Mouse (Mus musculus): ENCODE results near the gene Clmp. TPM values are rescaled to one million over a fixed set of nuclear protein-coding genes. Genes with fewer than 3 reads are reported as not detected.
"Not testable (repeated sequence)": the region's sequence is repeated elsewhere in the genome, so short reads cannot be mapped to it uniquely, and the experiment has no call there.

The Clmp gene
- total RNA-seq, 2 experiments from 2014 or later, result 1.3 TPM; not detected in 1

DNA sequence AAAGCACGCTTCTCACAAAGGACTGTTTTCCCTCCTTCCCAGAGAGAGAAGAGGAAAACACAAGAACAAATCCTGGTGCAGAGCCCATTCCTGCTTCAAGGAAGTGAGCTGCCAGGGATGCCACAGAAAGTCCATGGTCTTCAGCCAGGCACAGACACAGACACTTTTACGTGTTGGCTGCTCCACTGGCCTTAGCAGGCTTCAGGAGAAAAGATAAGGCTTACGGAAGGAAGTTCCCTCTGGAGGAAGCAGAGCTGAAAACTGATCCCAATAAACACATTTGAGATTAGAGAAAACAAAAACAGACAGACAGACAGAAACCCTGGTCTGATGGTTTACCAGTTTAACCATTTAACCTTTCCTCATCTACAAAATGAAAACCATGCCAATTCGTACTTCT is 110.3 kb downstream of the Clmp start:
- ATAC-seq (replicated peaks; ENCODE audit: low FRiP score, poor library complexity, severe bottlenecking), result no peak

DNA sequence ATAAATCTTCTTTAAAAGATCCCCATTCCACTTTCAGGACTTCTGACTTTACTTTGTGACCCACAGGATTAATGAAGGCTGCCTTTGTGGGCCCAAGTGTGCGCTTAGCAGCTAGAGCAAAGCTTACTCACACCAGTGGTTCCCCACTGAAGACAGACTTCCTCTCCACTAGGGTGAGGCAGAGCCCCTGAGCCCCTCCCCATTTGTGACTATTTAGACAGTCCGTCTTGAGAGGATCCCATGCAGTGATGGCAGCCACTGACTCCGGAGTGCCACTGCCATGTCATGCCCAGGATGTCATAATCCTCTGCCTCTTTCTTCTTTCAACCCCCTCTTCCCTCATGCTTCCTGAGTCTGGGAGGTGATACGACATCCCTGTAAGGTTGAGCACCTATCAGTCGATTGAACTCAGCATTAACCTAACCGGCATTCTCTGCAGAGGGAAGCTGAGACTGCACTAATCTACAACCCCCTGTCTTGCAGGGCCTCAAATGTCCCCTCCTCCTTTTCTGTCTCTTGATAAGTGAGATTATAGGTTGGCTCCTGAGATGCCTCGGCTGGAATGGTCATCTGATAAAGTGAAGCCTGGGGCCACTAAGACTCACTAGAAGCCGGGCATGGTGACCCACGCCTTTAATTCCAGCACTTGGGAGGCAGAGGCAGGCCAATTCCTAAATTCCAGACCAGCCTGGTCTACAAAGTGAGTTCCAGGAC is 112.6 kb downstream of the Clmp start:
- ATAC-seq (replicated peaks; ENCODE audit: low FRiP score, poor library complexity, severe bottlenecking), result no peak

DNA sequence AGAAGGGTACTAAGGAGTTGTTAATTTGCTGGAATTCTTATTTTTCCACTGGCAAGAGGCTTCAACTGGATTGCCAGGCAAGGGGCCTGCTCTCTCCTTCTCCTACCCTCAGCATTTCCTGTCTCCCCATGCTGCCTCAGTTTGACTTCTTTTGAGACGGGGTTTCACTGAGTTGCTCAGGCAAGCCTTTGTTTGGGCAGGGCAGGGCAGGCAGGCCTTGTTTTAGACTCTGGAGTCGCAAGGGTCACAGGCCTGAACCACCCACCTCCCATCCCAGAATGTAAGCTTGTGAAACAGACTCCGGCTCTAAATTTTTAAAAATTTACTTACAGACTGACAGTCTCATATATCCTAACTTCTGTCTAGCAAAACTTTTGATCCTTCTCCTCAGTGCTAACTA is 113.3 kb downstream of the Clmp start:
- no peak for ATAC-seq (replicated peaks; ENCODE audit: low FRiP score, poor library complexity, severe bottlenecking)

DNA sequence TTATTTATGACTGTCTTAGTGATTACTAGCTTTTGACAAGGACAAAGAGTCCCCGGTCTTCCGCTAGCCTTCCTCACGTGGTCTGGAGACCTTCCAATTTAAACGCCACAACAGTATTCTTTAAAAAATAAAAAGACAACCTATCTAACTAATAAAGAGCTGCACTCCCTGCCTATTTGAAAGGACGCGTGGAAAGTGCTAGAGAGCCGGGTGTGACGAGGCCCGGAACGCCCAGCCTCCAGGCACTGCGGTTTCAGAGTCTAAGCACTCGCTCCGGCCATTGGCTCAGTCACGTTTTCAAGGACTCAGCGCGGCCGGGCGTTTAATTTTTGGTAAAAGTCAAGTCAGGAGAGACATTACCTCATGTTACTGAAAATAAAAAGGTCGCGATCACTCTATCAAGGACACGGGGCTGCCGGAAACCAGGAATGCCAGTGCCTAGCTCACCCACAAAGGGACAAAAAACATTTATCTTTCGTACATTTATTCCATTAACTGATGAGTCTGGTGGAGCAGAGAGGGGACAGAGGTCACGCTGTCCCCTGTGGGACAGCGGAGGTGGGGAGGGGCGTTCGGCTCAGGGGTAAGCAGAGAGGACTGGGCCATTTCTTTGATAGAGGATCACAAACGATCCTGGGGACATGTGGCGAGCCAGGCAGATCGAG is 114.2 kb downstream of the Clmp start:
- ATAC-seq (replicated peaks; ENCODE audit: low FRiP score, poor library complexity, severe bottlenecking), result peak; percentile 50

DNA sequence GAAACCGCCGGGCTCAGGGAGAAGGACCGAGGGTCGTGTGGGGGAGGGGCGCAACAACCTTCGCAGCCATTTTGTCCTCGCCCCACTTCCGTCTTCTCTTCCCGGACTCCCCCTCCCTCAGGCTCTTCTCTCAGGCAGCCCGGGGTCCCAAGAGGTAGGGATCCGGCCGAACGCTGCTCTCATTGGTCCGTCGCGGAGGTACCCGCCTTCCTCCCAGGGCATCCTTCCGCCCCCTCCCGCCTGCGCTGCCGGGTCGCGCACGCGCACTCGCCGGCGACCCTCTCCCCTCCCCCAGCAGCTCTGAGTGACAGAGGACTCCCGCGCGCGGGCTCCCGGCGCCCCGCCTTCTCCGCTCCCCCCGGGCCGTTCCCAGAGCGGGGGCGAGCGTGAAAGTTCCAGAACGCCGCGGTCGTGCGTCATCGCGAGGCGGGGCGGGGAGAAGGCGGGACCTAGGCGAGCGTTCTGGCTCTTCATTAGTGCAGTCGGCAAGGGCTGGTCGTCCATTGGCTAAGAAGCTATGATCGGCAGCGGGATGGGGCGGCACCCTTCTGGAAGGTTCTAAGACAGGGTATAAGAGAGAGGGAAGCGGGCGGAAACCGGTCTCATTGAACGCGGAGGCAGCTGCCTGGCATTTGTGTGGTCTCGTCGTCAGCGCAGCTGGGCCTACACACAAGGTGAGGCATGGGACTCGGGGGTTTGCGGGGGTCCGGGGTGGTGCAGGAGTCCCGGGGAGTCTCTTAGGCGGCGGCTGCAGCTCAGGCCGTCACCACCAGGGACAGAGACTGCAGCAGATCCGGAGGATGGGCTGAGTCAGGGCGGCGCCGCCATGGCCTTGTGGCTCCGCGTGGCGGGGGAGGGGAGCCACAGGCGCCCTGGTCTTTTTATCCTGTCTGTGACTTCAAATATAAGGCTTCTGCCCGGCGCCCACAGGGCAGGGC is 115.2 kb downstream of the Clmp start, which contains the start of gene Hspa8:
TSS of gene Hspa8 (plus strand) at position 310 of the 938 bp plus-strand sequence.
- ATAC-seq (replicated peaks; ENCODE audit: low FRiP score, poor library complexity, severe bottlenecking), result peak; percentile 87

DNA sequence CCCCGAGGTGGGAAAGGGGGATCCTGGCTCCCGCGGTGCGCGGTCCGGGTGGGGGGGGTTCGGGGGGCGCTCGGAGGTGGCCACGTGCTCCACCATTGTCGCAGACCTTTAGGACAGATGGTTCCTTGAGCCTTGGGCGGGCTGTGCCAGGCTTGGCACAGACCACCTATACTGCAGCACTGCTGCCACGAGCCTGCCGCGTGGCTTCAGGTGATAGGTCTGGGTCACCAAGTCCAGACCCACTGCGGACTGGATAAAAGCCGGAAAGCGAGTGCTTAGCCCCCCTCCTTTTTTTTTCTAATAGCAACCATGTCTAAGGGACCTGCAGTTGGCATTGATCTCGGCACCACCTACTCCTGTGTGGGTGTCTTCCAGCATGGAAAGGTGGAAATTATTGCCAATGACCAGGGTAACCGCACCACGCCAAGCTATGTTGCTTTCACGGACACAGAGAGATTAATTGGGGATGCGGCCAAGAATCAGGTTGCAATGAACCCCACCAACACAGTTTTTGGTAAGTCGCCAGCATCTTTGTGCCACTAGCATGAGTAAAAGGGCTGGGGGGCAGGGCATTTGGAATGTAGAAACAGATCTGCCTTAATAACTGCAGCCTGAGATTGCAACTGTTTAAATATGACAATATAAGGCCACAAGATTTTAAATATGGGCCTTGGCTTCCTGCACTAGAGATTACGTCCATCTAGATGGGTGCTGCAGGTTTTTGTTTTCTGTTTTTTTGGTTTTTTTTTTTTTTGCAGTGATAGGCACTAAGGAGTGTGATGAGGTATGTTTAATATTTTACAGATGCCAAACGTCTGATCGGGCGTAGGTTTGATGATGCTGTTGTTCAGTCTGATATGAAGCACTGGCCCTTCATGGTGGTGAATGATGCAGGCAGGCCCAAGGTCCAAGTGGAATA is 116.1 kb downstream of the Clmp start:
- ATAC-seq (replicated peaks; ENCODE audit: low FRiP score, poor library complexity, severe bottlenecking), result not testable (repeated sequence)

DNA sequence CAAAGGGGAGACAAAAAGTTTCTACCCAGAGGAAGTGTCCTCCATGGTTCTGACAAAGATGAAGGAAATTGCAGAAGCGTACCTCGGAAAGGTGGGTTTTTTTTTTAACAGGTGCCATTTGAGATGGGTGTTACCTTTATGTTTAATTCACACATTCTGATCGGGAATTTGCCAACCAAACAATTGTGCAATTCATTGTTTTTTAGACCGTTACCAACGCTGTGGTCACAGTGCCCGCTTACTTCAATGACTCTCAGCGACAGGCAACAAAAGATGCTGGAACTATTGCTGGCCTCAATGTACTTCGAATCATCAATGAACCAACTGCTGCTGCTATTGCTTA is 116.7 kb downstream of the Clmp start:
- ATAC-seq (replicated peaks; ENCODE audit: low FRiP score, poor library complexity, severe bottlenecking), result not testable (repeated sequence)

DNA sequence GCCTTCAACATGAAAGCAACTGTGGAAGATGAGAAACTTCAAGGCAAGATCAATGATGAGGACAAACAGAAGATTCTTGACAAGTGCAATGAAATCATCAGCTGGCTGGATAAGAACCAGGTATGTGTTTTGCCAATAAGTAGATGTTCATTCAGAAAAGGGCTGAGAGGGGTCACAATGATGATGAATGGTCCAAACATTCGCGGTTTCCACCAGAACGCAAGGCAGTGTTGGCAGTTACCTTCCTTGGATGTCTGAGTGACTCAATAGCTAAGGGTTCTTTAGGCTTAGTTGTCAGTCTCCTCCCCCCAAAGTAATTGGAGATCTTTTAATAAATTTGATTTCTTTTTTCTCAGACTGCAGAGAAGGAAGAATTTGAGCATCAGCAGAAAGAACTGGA is 118.8 kb downstream of the Clmp start:
- ATAC-seq (replicated peaks; ENCODE audit: low FRiP score, poor library complexity, severe bottlenecking), result not testable (repeated sequence)

DNA sequence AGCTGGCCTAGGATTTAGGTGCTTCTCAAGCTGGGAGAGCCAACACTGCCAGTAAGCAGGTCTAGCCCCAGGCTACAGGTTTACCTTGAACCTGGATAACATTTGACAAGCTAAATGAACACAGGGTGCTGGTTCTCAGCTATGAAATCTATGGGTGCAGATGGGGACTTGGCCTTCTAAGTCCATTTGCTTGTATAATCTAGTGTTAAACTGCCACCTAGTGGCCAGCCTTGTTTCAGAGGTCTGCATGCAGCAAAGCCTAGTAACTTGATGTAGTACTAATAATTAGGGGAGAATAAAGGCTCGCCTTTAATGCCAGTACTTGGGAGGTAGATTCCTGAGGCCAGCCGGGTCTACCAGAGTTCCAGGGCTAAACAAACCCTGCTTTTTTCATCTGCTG is 119.5 kb downstream of the Clmp start:
- 0 out of 2 replicates have a peak, but pooled peaks have one; percentile 23 for ATAC-seq (replicated peaks; ENCODE audit: low FRiP score, poor library complexity, severe bottlenecking)

DNA sequence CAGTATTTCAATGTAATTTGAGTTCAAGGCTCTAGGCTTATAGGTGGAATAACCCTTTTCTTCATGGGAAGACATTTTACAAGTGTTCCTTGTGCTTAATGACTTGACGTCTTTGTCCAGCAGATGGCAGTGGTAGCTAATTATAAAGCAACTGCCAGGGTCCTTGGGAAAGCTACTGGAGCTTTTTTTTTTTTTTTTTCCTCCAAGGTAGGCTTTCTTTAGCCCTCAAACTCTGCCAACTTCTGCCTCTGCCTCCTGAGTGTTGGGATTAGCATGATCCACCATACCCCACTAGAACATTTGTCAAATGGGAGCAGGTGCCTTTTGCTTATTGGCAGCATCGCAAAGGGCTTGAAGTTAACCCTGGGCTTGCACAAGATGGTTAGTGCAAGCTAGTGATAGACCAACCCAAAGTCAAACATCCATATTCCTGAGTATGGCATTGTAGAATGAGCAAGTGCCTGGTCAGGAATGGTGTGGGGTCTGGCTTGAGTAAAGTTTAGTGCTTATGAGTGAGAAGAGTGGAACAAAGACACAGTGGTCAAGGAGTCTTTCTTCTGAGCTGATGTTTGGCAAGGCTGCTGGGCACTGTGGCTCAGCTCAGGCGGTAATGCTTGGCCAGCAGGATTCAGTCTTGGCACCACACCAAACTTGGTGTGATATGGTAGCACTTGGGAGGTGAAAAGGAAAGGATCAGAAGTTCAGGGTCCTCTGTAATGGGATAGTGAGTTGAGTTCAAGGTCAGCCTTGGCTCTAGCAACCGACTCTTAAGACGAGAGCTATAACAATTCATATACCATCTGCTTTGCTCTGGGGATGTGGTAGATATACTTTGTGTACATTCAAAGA is 120.9 kb downstream of the Clmp start:
- ATAC-seq (replicated peaks; ENCODE audit: low FRiP score, poor library complexity, severe bottlenecking), result 0 out of 2 replicates have a peak, but pooled peaks have one; percentile 56

DNA sequence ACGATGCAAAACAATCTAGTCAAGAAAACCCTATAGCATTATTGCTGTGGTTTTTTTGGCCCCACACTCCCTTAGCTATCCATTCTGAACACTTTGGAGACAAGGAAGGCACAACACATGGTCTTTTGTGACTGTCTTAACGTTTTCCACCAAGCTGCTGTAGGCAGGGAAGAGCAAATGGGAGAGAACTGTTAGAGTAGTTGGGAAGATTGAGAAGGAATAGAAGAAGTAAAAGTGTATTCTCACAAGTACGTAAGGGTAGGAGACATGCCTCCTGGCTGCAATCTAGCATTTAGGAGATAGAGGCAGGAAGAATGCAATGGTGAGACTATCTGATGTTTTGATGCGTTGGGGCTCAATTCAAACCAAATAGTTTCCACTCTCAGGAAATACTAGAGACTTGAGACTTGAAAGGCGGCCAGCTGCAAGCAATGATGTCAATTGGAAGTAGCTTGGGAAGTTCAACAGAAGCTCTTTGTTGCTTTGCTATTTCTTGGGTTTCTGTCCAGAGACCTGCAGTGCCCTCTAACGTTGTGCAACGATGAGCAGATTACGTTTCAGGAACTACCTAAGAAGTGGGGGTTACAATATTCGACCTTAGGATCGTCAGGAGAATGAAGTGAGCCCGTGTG is 121.6 kb downstream of the Clmp start:
- ATAC-seq (replicated peaks; ENCODE audit: low FRiP score, poor library complexity, severe bottlenecking), result no peak

DNA sequence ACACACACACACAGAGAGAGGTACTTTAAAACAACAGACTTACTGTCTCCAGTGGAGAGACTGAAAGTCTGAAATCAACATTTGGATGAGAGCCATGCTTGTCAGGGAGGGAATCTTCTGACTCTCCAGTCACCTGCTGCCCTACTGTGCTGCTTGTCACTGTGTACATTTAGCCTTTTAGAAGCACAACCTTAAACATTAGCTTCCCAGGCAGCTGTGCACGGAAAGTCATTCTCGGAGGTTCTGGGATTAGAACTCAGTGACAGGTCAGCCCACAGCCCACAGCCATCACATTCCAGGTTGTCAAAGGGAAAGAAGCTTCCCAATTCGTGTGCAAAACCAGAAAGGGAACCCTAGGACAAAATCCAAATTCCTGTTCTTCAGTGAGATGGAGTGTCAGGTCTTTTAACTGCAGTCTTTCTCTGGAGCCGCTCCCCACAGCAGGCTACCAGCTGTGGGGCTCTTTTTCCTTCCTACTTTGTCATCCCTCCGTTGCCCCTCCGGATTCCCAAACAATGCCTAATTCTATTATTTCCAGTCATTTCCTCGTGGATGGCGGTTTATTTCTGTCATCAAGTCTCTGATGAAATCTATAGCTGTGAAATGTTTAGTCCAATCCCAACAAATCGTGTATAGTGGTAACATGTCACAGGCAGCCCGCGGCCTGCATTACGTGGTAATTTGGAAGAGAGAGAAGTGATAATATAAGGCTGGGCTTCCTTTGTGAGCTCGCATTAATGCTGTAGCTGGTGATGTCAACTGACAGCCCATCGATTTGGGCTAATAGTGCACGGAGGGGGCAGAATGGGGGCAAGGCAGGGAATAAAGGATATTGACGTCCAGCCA is 122.5 kb downstream of the Clmp start:
- no peak for ATAC-seq (replicated peaks; ENCODE audit: low FRiP score, poor library complexity, severe bottlenecking)

DNA sequence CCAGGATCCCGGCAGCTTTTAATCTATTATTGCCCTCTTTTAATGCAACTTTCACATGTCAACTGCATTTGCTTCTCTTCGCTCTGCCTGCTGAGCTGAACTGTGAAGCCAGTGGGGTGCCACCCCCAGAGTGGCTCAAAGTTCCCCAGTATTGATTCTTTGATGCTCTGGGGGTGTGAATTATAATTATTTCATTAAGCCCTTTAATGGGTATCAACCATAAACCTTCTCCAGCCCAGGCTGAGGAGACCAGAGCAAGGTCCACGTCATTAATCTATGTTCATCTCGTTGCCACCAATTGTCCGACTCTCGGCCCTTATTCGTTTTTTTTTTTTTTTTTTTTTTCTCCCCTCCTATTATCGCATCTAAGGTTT is 123.1 kb downstream of the Clmp start:
- no peak for ATAC-seq (replicated peaks; ENCODE audit: low FRiP score, poor library complexity, severe bottlenecking)

DNA sequence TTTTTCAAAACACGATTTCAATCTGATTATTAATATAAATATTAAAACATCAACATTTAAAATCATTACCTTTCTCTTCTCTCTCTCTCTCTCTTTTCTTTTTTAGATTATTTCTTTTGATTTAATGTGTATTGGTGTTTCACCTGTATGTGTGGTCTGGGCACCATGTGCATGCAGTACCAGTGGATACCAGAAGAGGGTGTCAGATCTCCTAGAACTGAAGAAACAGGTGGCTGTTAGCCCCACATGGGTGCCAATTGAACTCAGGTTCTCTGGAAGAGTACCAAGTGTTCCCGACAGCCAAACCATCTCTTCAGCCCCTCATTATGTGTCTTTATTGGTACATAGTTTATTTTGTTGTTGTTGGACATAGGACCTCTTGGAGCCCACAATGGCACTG is 126.1 kb downstream of the Clmp start:
- ATAC-seq (replicated peaks; ENCODE audit: low FRiP score, poor library complexity, severe bottlenecking), result no peak

DNA sequence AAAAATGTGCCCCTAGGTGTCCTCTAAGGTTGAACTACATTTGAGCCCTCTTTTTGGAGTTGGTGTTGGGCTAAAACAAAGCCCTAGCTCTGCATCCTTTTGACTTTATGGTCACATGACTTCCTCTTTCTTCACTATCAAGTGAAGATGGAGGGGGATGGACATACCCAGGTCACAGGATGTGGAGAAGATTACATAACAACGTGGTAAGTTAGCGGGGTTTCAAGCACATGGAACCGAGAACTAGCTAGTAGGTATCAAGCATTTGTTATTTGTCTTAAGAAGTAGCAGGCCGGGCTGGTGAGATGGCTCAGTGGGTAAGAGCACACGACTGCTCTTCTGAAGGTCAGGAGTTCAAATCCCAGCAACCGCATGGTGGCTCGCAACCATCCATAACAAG is 128.3 kb downstream of the Clmp start:
- ATAC-seq (replicated peaks; ENCODE audit: low FRiP score, poor library complexity, severe bottlenecking), result no peak

DNA sequence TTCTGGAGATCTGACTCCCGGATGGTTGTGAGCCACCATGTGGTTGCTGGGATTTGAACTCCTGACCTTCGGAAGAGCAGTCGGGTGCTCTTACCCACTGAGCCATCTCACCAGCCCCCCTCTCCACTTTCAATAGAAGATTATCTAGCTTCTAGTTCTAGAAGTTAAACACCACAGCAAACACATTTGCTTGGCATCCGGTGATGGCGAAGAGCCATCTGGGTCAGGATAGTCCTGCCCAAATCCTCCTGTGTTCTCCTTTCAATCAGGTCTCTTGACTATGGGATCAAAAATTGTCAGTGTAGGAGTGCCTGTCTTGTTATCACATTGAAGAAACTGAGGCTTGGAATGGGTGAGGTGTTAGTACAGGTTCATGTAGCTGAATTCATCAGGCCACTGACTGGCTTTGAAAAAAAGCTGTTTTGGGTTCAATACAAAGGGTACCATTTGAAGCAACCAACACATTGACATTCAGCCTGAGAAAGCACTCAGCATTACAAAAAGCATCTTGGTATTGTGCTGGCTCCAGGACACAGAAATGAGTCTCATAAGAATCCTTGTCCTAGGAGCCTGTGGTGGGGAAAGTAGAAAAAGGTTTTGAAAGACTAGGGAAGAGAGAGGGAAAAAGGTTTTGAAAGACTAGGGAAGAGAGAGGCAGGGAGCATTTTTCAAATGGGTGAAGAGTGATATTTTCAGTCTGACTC is 131.7 kb downstream of the Clmp start:
- ATAC-seq (replicated peaks; ENCODE audit: low FRiP score, poor library complexity, severe bottlenecking), result no peak

DNA sequence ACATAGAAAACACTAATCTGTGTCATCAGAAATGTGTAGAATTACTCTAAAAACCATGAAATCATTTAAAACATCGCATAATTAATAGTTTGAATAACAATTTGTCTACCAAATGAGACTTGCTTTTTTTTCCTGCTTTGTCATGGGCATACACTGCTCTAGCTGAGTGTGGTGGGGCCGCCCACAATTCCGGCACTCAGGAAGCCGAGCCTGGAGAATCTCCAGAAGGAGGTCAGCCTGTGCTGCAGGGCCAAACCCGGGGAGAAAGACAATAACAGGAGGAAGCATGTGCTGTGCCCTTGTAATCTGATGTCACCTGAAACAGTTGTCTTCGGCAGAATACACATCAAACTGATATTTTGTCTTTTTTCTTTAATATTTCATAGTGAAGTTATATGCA is 139.8 kb downstream of the Clmp start:
- ATAC-seq (replicated peaks; ENCODE audit: low FRiP score, poor library complexity, severe bottlenecking), result no peak
